9 mouse cellular contexts compared by ENCODE assay signal in the genomic region with DNA sequence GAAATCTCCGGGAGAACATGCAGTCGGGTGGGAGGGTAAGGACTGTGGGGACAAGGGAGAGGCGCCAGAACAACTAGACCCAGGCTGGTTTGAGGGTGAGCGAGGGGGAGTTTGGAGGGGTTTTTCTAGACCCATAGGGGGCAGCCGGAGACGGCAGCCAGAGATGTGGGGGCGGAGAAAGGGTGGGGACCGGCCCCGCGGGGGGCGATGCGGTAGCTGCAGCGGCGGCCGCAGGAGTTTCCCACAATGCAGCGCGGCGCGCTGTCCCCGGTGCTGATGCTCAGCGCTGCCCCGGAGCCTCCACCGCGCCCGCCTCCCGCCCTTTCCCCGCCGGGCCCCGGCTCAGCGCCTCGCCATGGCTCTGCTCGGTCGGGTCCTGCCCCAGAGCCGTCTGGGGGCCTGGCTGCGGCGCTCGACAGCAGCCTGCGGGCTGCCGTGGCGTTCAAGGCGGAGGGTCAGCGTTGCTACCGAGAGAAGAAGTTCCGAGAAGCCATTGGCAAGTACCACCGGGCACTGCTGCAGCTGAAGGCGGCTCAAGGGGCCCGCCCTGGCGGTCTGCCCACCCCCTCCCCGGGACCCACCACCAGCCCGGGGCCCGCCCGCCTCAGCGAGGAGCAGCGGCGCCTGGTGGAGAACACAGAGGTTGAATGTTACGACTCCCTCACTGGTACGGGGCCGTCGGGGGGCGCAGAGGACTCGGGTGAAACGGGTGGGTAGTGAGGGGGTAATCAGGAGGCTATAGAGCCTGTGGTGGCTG. TPM values are rescaled to one million over a fixed set of nuclear protein-coding genes. Genes with fewer than 3 reads are reported as not detected.
DNase-seq lines count a peak whose midpoint lies in the region; ATAC-seq lines count a peak whose summit lies in the region.
"Had no signal": no experiment of that assay in that cellular context is flagged by ENCODE, and none has a peak within 500 bp of the region (broad histone marks: within the 10 kb centered on the region; RNA-seq: fewer than 3 reads in every experiment).

Gene Ttc9b, plus strand, starts transcription at position 235 of the 757 bp plus-strand sequence.

- H3K27me3 ChIP-seq in heart, embryonic 10.5 days (ENCODE audit: insufficient read depth, poor library complexity, severe bottlenecking) = peaks cover 76% of the 10 kb centered on the region
- peaks cover 58% of the 10 kb centered on the region for H3K27me3 ChIP-seq in embryonic facial prominence, embryonic 15.5 days
- peaks cover 47% of the 10 kb centered on the region for H3K27me3 ChIP-seq in hindbrain, embryonic 13.5 days
- peaks cover 32% of the 10 kb centered on the region for H3K27me3 ChIP-seq in midbrain, embryonic 13.5 days

- H3K36me3 ChIP-seq in heart, embryonic 10.5 days = peaks cover 4% of the 10 kb centered on the region; the same call in 1 of the 2 replicates
- H3K36me3 ChIP-seq in embryonic facial prominence, embryonic 15.5 days = peaks cover 27% of the 10 kb centered on the region
- H3K36me3 ChIP-seq in hindbrain, embryonic 13.5 days = peaks cover 34% of the 10 kb centered on the region
- H3K36me3 ChIP-seq in midbrain, embryonic 13.5 days = peaks cover 33% of the 10 kb centered on the region
- H3K36me3 ChIP-seq: liver, embryonic 15.5 days had no signal

- intact Hi-C loops in heart, postnatal 25 days (cut with DNase I) = no loop called here

- peak; percentile 48; the same call in 1 of the 2 replicates for ATAC-seq in embryonic facial prominence, embryonic 15.5 days (ENCODE audit: insufficient number of reproducible peaks, low FRiP score, low TSS enrichment, low read depth)
- ATAC-seq in hindbrain, embryonic 13.5 days (ENCODE audit: low FRiP score) = peak; percentile 76
- ATAC-seq in midbrain, embryonic 13.5 days = peak; percentile 83

- DNase-seq in heart, embryonic 10.5 days (ENCODE audit: low spot score) = no peak
- no peak for DNase-seq in heart, postnatal 25 days (ENCODE audit: low spot score)
- DNase-seq in adrenal gland, postnatal 36 days = peak; percentile 40 to 67
- DNase-seq in left cerebral cortex, adult 18-20 months (ENCODE audit: low spot score in 2 of 2) = peak; percentile 77 to 85
- peak; percentile 55 for DNase-seq in telencephalon, adult 2 months (ENCODE audit: low read depth, low spot score)

- WGBS in heart, embryonic 10.5 days = 4% methylated on average over 59 of the region's 62 CpGs
- 2% methylated on average over 62 of the region's 62 CpGs for WGBS in embryonic facial prominence, embryonic 15.5 days
- WGBS in hindbrain, embryonic 13.5 days = 1% methylated on average over 61 of the region's 62 CpGs
- WGBS in midbrain, embryonic 13.5 days = under 1% methylated on average over 59 of the region's 62 CpGs

- H3K9ac ChIP-seq in embryonic facial prominence, embryonic 15.5 days = no peak within 1 kb of the TSS
- peak within 1 kb of the TSS; percentile 89 for H3K9ac ChIP-seq in hindbrain, embryonic 13.5 days
- H3K9ac ChIP-seq in midbrain, embryonic 13.5 days (replicated peaks) = peak within 1 kb of the TSS; percentile 87
- H3K9ac ChIP-seq: liver, embryonic 15.5 days had no signal

- no peak within 1 kb of the TSS for H3K27ac ChIP-seq in heart, embryonic 10.5 days
- H3K27ac ChIP-seq in embryonic facial prominence, embryonic 15.5 days (replicated peaks) = no peak within 1 kb of the TSS
- H3K27ac ChIP-seq in hindbrain, embryonic 13.5 days = peak within 1 kb of the TSS; percentile 96
- H3K27ac ChIP-seq in midbrain, embryonic 13.5 days = peak within 1 kb of the TSS; percentile 95
- H3K27ac ChIP-seq: liver, embryonic 15.5 days had no signal

- H3K4me3 ChIP-seq in heart, embryonic 10.5 days = peak within 1 kb of the TSS; percentile 43
- peak within 1 kb of the TSS; percentile 31 for H3K4me3 ChIP-seq in embryonic facial prominence, embryonic 15.5 days (replicated peaks)
- H3K4me3 ChIP-seq in hindbrain, embryonic 13.5 days = peak within 1 kb of the TSS; percentile 67
- peak within 1 kb of the TSS; percentile 71 for H3K4me3 ChIP-seq in midbrain, embryonic 13.5 days (replicated peaks)
- H3K4me3 ChIP-seq: liver, embryonic 15.5 days had no signal

- peaks cover 16% of the 10 kb centered on the region for H3K4me1 ChIP-seq in heart, embryonic 10.5 days
- H3K4me1 ChIP-seq in embryonic facial prominence, embryonic 15.5 days = peaks cover 10% of the 10 kb centered on the region
- H3K4me1 ChIP-seq in hindbrain, embryonic 13.5 days (replicated peaks) = peaks cover 31% of the 10 kb centered on the region
- H3K4me1 ChIP-seq in midbrain, embryonic 13.5 days (replicated peaks) = peaks cover 31% of the 10 kb centered on the region

- H3K9me3 ChIP-seq in heart, embryonic 10.5 days = no peaks in the 10 kb centered on the region
- no peaks in the 10 kb centered on the region for H3K9me3 ChIP-seq in embryonic facial prominence, embryonic 15.5 days (replicated peaks)
- H3K9me3 ChIP-seq in hindbrain, embryonic 13.5 days = no peaks in the 10 kb centered on the region
- no peaks in the 10 kb centered on the region for H3K9me3 ChIP-seq in midbrain, embryonic 13.5 days
- H3K9me3 ChIP-seq: liver, embryonic 15.5 days had no signal

- H3K4me2 ChIP-seq in embryonic facial prominence, embryonic 15.5 days (replicated peaks) = peak within 1 kb of the TSS; percentile 48
- H3K4me2 ChIP-seq in hindbrain, embryonic 13.5 days = peak within 1 kb of the TSS; percentile 76
- H3K4me2 ChIP-seq in midbrain, embryonic 13.5 days (replicated peaks) = peak within 1 kb of the TSS; percentile 77
- H3K4me2 ChIP-seq: liver, embryonic 15.5 days had no signal

RNA-seq across cellular contexts. Expression of gene Ttc9b, which starts in this region (rescaled TPM):
- not detected in 2 replicates for polyA plus RNA-seq in heart, embryonic 10.5 days (2016; fragmentation: Nextera tagmentation; extraction: Ambion mirVana)
- not detected for total RNA-seq in heart, postnatal 25 days (2021)
- total RNA-seq in adrenal gland, postnatal 36 days (2021) = under 1 TPM in 1 of 2 experiments, not detected in 1; 0.13 TPM
- 0.60 and 1.3 TPM in 2 replicates for polyA plus RNA-seq in embryonic facial prominence, embryonic 15.5 days (2015; fragmentation: Nextera tagmentation; extraction: Ambion mirVana)
- polyA plus RNA-seq in hindbrain, embryonic 13.5 days (2015; fragmentation: Nextera tagmentation; extraction: Ambion mirVana) = 50.2 and 52.0 TPM in 2 replicates
- 10 to 100 TPM; 88.9 to 93.4 TPM for total RNA-seq in left cerebral cortex, adult 18-20 months (2021)
- polyA plus RNA-seq in midbrain, embryonic 13.5 days (2015; fragmentation: Nextera tagmentation; extraction: Ambion mirVana) = 37.0 and 40.5 TPM in 2 replicates

Comparison
In these comparisons a context has a peak if more than half of its experiments do, and no peak if none do; other contexts are left out.
1. RNA of gene Ttc9b (total RNA-seq): 88.9 to 93.4 TPM in left cerebral cortex, adult 18-20 months; 0.13 TPM in adrenal gland, postnatal 36 days and not detected in heart, postnatal 25 days; every median in the first group is over 10 times any median in the second.
2. RNA of gene Ttc9b (polyA plus RNA-seq): 50.2 to 52.0 TPM in hindbrain, embryonic 13.5 days and 37.0 to 40.5 TPM in midbrain, embryonic 13.5 days; 0.60 to 1.3 TPM in embryonic facial prominence, embryonic 15.5 days and not detected in heart, embryonic 10.5 days; every median in the first group is over 10 times any median in the second.
3. Peak in DNase-seq in adrenal gland, postnatal 36 days; RNA of the gene not detected or under 1 TPM.
4. DNase-seq: peak in left cerebral cortex, adult 18-20 months (2 of 2) and telencephalon, adult 2 months (single experiment); none in heart, embryonic 10.5 days (single experiment) and heart, postnatal 25 days (single experiment).
5. H3K27ac ChIP-seq: peak in hindbrain, embryonic 13.5 days (single experiment) and midbrain, embryonic 13.5 days (single experiment); none in heart, embryonic 10.5 days (single experiment) and embryonic facial prominence, embryonic 15.5 days (single experiment).
6. Peak in every context shown above with its lines, with median percentiles within 50 percentile points of each other: H3K4me3 ChIP-seq, ATAC-seq and H3K4me2 ChIP-seq.